Mouse (Mus musculus) granulocyte monocyte progenitor cell, adult 5-6 weeks (primary cell): ENCODE measurements at regions not wholly inside any gene's neighbourhood (a gene's known extent, or its start where the extent isn't known, plus 50 kb on each side); places are given as distances from the start of the nearest gene placed in this dataset.
"Not testable (repeated sequence)": the region's sequence is repeated elsewhere in the genome, so short reads cannot be mapped to it uniquely, and the experiment has no call there.

ENCODE experiments used
- ATAC-seq: replicated peaks from 2 replicates; pipeline ENCODE4 v1.8.0; 2016; ENCODE audit warnings: mild to moderate bottlenecking, moderate TSS enrichment, inconsistent platforms; ENCODE audit not compliant: poor library complexity, severe bottlenecking

DNA sequence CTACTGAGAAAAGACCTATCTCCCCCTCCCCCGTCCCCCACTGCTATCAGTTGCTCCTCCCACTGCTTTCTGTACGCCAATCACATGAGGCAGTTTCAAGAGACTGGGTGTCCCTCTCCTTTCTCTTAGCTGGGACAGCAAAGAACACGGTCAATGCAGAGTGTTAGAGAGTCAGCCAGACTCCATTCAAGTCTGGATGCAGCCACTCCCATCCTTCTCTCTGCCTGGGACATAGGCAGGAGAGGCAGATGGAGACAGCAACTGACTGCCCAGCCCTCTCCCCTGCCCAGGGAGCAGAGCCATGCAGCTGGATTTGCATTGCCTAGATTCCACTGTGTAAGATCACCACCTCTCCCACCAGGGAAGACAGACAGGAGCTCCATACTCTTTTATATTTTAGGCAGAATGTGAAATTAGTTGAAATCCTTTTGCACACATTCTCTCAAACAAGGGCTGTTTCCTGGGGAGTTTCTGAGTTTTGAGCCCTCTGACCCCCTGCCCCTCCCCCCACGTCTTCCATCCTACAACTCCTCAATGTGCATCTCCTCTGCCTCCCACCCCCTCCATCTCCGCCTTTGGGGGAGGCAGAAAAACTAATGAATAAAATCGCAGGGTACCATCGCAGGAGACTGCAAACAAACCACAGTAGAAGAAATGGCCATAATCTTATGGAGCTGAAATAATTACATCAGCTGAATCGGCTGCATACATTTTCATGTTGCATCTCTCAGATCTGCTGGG is 180.3 kb upstream of the Plekha5 start:
- no peak for ATAC-seq

DNA sequence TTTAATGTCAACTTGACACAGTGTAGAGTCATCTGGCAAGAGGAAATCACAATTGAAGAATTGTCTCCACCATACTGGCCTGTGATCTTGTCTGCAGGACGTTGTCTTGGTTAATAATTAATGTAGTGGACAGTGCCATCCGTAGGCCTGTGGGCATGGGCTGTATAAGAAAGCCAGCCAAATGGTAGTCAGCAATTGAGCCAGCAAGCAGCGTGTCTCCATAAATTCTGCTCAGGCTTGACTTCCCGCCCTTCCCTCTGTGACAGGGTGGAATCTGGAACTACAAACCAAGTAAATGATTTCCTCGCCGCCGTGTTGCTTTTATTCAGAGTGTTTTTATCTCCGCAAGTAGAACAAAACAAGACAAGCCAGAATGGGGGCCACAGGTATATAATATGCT is 184.5 kb upstream of the Plekha5 start:
- ATAC-seq, result no peak

DNA sequence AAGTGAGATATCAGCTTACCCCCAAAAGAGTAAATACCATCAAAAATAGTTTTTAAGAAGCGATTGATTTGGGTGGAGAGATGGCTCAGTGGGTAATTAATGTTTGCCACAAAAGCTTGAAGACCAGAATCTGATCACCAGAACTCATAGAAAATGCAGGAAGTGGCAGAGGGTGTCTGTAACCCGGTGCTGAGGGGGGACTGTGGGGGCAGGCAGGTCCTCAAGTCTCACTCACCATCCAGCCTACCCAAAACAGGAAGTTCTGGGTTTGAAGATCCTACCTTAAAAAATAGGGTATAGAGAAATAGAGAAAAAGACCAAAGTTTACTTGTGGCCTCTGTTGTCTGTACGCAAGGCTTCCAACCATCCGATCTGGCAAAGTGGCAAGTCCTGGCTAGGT is 190.3 kb upstream of the Plcz1 start:
- ATAC-seq, result no peak

GRCm38 (mm10) chr6:140229295-140229694 is 188.0 kb upstream of the Plcz1 start:
- ATAC-seq, result no peak

DNA sequence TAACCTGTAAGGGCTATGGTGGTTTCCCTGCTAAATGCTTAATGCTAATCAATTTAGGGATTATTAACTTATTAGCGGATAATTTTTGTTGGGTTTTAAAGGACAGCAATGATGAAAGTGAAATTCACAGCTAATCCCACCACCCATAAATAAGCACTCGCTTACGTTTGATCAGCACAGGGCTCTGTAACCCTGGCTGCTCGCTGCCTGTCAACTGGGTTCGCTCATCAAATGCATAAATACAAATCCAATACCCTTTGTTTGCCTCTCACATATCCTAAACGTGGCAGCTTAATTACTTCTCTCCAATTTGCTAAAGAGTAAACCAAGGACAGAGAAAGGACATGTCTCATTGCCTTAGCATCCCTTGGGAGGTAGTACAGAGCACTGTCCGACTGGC is 187.5 kb upstream of the Plcz1 start:
- no peak for ATAC-seq

GRCm38 (mm10) chr6:140222534-140223324 is 181.5 kb upstream of the Plcz1 start:
- no peak for ATAC-seq

GRCm38 (mm10) chr6:140221653-140222272 is 180.5 kb upstream of the Plcz1 start:
- ATAC-seq, result no peak

GRCm38 (mm10) chr6:140218789-140219188 is 177.5 kb upstream of the Plcz1 start:
- ATAC-seq, result no peak

DNA sequence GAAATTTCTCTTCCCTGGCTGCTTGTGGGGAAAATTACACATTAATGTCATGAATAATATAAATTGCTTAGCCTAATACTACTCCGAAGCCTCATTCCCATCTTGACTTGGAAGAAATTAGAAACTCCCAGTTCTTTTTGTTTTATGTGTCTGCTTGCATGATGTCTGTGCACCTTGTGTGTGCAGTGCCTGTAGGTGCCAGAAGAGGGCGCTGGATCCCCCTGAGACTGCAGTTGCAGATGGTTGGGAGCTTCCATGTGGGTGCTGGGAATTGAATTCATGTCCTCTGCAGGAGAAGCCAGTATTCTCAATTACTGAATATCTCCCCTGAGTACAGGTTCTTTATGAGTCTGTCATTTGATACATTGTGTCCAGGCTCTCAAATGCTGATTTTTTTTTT is 171.1 kb upstream of the Plcz1 start:
- ATAC-seq, result no peak

GRCm38 (mm10) chr6:140210141-140210540 is 168.9 kb upstream of the Plcz1 start:
- no peak for ATAC-seq

DNA sequence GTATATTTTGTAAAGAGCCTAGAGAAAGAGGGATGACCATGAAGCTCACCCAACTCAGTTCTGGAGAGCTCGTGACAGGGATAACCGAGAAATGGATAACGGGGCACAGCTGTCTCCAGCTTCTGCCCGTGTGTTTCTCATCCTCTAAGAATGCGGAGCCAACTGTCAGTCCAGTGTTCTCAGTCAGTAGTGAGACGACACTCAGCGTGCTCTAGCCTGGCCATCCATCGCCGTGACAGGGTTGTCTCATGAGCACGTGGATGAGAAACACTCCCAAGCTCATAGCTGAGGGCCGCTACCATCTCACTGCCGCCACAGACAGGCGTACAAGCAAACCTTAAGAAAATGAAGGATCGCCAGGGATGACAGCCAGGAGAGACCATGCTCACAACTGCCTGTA is 167.8 kb upstream of the Plcz1 start:
- ATAC-seq, result no peak

DNA sequence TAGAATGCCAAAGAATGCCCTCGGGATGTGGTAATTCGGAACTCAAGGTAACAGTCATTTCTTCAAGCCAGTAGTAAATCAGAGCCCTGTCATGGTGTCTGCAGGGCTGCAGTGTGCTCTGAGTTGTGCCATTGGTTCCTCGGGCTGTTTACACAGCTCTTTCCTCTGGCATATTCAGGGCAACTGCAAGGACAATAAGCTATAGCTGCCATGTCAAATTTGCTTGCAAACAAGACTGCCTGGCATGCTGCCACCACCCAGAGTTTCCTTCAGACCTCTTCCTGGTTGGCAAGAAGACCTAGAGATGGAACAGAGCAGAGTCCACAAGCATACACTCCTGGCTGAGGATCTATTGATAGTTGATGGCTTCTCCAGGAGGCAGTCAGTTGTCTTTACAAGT is 167.1 kb upstream of the Plcz1 start:
- no peak for ATAC-seq

- ATAC-seq, result not testable (repeated sequence)
Observed at GRCm38 (mm10) chr6:140206676-140207075, 165.4 kb upstream of the Plcz1 start.

DNA sequence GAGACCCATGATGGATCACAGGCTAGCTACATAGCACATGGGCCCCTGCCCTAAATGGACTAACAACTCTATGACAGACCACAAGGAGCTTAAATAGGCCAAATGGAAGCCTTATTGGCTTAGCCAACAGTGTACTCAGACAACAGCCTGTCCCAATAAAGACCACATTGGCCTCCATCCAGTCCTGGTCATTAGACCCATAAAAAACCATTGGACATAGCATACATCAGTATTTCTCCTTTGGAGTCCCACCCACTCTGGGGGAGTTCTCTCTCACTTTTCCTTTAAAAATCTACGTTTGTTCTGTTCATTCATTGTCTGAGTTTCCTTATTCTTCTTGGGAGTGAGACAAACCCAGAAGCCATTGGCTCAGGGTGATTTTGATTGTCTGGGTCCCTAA is 160.1 kb upstream of the Plcz1 start:
- no peak for ATAC-seq

DNA sequence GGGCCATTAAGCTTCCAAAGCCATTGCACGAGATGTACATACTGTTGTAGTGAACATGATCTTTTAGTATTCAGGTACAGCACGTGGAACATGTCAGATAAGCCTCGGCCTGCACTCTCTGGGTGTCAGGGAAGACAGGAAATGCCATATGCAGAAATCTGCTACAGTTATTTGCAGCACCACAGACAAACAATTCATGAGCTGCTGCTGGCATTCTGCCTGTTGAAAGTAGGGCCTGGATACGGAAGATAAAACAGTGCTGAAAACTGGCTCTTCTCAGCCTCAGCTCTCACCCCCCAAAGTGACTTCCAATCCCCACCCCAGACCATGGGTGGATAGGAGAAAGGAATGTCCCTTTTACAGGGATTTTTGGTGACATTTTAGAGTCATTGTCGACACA is 159.1 kb upstream of the Plcz1 start:
- no peak for ATAC-seq

- no peak for ATAC-seq
Observed at GRCm38 (mm10) chr6:140198036-140198435, 156.8 kb upstream of the Plcz1 start.

GRCm38 (mm10) chr6:140197113-140197675 is 155.9 kb upstream of the Plcz1 start:
- ATAC-seq, result no peak

- no peak for ATAC-seq
Observed at GRCm38 (mm10) chr6:140194276-140194675, 153.0 kb upstream of the Plcz1 start.

- no peak for ATAC-seq
Observed at GRCm38 (mm10) chr6:140193084-140193939, 152.1 kb upstream of the Plcz1 start.

- ATAC-seq, result no peak
Observed at GRCm38 (mm10) chr6:140192526-140192925, 151.3 kb upstream of the Plcz1 start.
